Mouse (Mus musculus): ENCODE results near the gene Naif1. TPM values are rescaled to one million over a fixed set of nuclear protein-coding genes. Genes with fewer than 3 reads are reported as not detected.
A peak's percentile ranks its signal among the peaks of the same experiment; 100 is the strongest.

The Naif1 gene
- total and polyA plus RNA-seq, 2 experiments from 2014 or later, result 3.5 to 4.2 TPM

DNA sequence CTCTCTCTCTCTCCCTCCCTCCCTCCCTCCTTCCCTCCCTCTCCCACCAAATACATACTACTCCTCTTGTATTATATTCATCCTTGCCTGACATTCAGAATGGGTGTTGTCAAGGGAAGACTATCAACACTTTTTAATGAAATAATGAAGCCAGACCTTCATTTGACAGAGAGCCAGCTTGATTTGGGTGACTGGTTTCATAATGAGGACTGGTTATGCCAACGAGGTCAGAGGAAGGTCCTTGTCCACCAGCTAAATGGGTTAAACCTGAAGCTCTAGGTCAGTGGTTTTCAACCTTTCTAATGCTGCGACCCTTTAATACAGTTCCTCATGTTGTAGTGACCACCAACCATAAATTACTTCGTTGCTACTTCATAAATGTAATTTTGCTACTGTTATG lies 11.5 kb upstream of the Naif1 start:
- DNase-seq (ENCODE audit: low spot score) (no peak), ATAC-seq (ENCODE audit: insufficient read depth, low read depth) (no peak)
- Histone ChIP-seq H3K27me3 (ENCODE audit: control insufficient read depth, insufficient read depth, low read length) (no peaks in the 10 kb centered on the region), H3K9me3 (replicated peaks; ENCODE audit: control insufficient read depth, low read length) (no peaks in the 10 kb centered on the region), H3K4me2 (ENCODE audit: low read depth, low read length) (no peak overlapping the region), H3K4me1 (ENCODE audit: control insufficient read depth, insufficient read depth) (peaks cover 19% of the 10 kb centered on the region), H3K36me3 (replicated peaks; ENCODE audit: control insufficient read depth, insufficient read depth, low read length) (no peaks in the 10 kb centered on the region), H3K27ac (ENCODE audit: low read depth) (no peak overlapping the region), H3K9ac (replicated peaks; ENCODE audit: low read depth, low read length) (no peak overlapping the region), H3K4me3 (ENCODE audit: low read depth, low read length) (no peak overlapping the region)
- TF ChIP-seq CTCF (IDR thresholded peaks at IDR 0.05; ENCODE audit: low read depth) (no peak), EP300 (IDR thresholded peaks at IDR 0.05; ENCODE audit: low read depth) (no peak)
- WGBS, result 86% methylated on average over 3 of the region's 3 CpGs

- Histone ChIP-seq H3K9ac (replicated peaks; ENCODE audit: low read depth, low read length) (no peak overlapping the region), H3K27ac (ENCODE audit: low read depth) (peak overlapping the region; percentile 17; the same call in 1 of the 2 replicates), H3K27me3 (ENCODE audit: control insufficient read depth, insufficient read depth, low read length) (no peaks in the 10 kb centered on the region), H3K4me1 (ENCODE audit: control insufficient read depth, insufficient read depth) (peaks cover 19% of the 10 kb centered on the region), H3K36me3 (replicated peaks; ENCODE audit: control insufficient read depth, insufficient read depth, low read length) (no peaks in the 10 kb centered on the region), H3K9me3 (replicated peaks; ENCODE audit: control insufficient read depth, low read length) (no peaks in the 10 kb centered on the region), H3K4me3 (ENCODE audit: low read depth, low read length) (no peak overlapping the region), H3K4me2 (ENCODE audit: low read depth, low read length) (no peak overlapping the region)
- TF ChIP-seq EP300 (IDR thresholded peaks at IDR 0.05; ENCODE audit: low read depth) (no peak), CTCF (IDR thresholded peaks at IDR 0.05; ENCODE audit: low read depth) (no peak)
- ATAC-seq (ENCODE audit: insufficient read depth, low read depth) (no peak), DNase-seq (ENCODE audit: low spot score) (no peak)
- 69% methylated on average over 6 of the region's 6 CpGs for WGBS
Observed at GRCm38 (mm10) chr2:32439177-32439576, 11.1 kb upstream of the Naif1 start.

DNA sequence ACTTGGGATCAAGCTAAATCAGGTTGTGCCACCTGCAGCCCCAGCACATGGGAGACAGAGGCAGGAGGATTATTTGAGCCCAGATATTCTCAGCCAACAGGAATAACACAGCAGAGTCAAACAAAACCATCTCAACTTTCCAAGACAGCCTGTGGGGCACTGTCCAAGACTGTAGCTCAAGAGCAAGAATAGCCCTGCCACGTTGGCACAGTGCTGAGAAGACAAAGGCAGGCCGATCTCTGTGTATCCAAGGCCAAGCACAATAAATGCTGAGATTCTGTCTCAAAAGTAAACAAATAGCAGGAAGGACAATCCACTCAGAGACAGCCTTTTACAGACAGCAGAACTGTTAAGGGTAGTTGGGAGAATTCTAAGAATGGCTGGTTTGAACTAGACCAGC lies 10.1 kb upstream of the Naif1 start:
- ATAC-seq (ENCODE audit: insufficient read depth, low read depth), result no peak
- H3K4me3 ChIP-seq (ENCODE audit: low read depth, low read length), result no peak overlapping the region
- peaks cover 8% of the 10 kb centered on the region; the same call in 1 of the 2 replicates for H3K36me3 ChIP-seq (replicated peaks; ENCODE audit: control insufficient read depth, insufficient read depth, low read length)
- no peak overlapping the region for H3K4me2 ChIP-seq (ENCODE audit: low read depth, low read length)
- DNase-seq (ENCODE audit: low spot score), result no peak
- no peak overlapping the region for H3K9ac ChIP-seq (replicated peaks; ENCODE audit: low read depth, low read length)
- peaks cover 19% of the 10 kb centered on the region for H3K4me1 ChIP-seq (ENCODE audit: control insufficient read depth, insufficient read depth)
- 41% methylated on average over 2 of the region's 2 CpGs for WGBS
- TF ChIP-seq EP300 (IDR thresholded peaks at IDR 0.05; ENCODE audit: low read depth), result no peak
- H3K9me3 ChIP-seq (replicated peaks; ENCODE audit: control insufficient read depth, low read length), result no peaks in the 10 kb centered on the region
- H3K27me3 ChIP-seq (ENCODE audit: control insufficient read depth, insufficient read depth, low read length), result no peaks in the 10 kb centered on the region
- H3K27ac ChIP-seq (ENCODE audit: low read depth), result peak overlapping the region; percentile 55

- WGBS, result 78% methylated on average over 1 of the region's 1 CpGs
- no peaks in the 10 kb centered on the region for H3K9me3 ChIP-seq (replicated peaks; ENCODE audit: control insufficient read depth, low read length)
- ATAC-seq (ENCODE audit: insufficient read depth, low read depth), result no peak
- peaks cover 19% of the 10 kb centered on the region for H3K4me1 ChIP-seq (ENCODE audit: control insufficient read depth, insufficient read depth)
- no peak overlapping the region for H3K4me2 ChIP-seq (ENCODE audit: low read depth, low read length)
- H3K36me3 ChIP-seq (replicated peaks; ENCODE audit: control insufficient read depth, insufficient read depth, low read length), result peaks cover 9% of the 10 kb centered on the region; the same call in 1 of the 2 replicates
- H3K9ac ChIP-seq (replicated peaks; ENCODE audit: low read depth, low read length), result no peak overlapping the region
- H3K27ac ChIP-seq (ENCODE audit: low read depth), result no peak overlapping the region
- no peak overlapping the region for H3K4me3 ChIP-seq (ENCODE audit: low read depth, low read length)
- no peaks in the 10 kb centered on the region for H3K27me3 ChIP-seq (ENCODE audit: control insufficient read depth, insufficient read depth, low read length)
- DNase-seq (ENCODE audit: low spot score), result no peak
- TF ChIP-seq EP300 (IDR thresholded peaks at IDR 0.05; ENCODE audit: low read depth), result no peak
Observed at GRCm38 (mm10) chr2:32440632-32441031, 9.6 kb upstream of the Naif1 start.

- Histone ChIP-seq H3K36me3 (replicated peaks; ENCODE audit: control insufficient read depth, insufficient read depth, low read length) (peaks cover 9% of the 10 kb centered on the region; the same call in 1 of the 2 replicates), H3K4me1 (ENCODE audit: control insufficient read depth, insufficient read depth) (peaks cover 20% of the 10 kb centered on the region), H3K9me3 (replicated peaks; ENCODE audit: control insufficient read depth, low read length) (no peaks in the 10 kb centered on the region), H3K27ac (ENCODE audit: low read depth) (no peak overlapping the region), H3K4me3 (ENCODE audit: low read depth, low read length) (no peak overlapping the region), H3K9ac (replicated peaks; ENCODE audit: low read depth, low read length) (no peak overlapping the region), H3K4me2 (ENCODE audit: low read depth, low read length) (no peak overlapping the region), H3K27me3 (ENCODE audit: control insufficient read depth, insufficient read depth, low read length) (no peaks in the 10 kb centered on the region)
- no peak for DNase-seq (ENCODE audit: low spot score)
- no peak for TF ChIP-seq EP300 (IDR thresholded peaks at IDR 0.05; ENCODE audit: low read depth)
- TF ChIP-seq CTCF (IDR thresholded peaks at IDR 0.05; ENCODE audit: low read depth), result no peak
- WGBS, result 77% methylated on average over 2 of the region's 2 CpGs
- no peak for ATAC-seq (ENCODE audit: insufficient read depth, low read depth)
Observed at GRCm38 (mm10) chr2:32441550-32441949, 8.7 kb upstream of the Naif1 start.

DNA sequence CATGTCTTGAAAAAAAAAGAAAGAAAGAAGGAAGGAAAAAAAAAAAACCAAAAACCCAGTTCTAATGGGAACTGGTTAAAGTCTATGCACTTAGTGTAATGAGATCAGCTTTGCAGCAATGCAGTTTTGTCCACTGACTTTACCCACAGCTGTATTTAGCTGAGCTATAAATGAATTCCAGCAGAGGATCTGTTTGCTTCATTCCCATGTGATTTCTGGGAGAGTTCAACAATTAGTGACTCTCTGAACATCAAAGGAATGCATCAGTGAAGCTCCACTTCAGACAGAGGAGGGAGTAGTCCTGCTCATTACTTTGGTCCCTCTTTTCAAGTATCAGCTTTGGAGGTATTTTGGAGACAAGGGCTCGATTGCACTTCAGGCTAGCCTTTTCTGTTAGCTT lies 4.7 kb upstream of the Naif1 start:
- no peak overlapping the region for H3K4me3 ChIP-seq (ENCODE audit: low read depth, low read length)
- H3K4me2 ChIP-seq (ENCODE audit: low read depth, low read length), result no peak overlapping the region
- no peak for DNase-seq (ENCODE audit: low spot score)
- ATAC-seq (ENCODE audit: insufficient read depth, low read depth), result no peak
- no peaks in the 10 kb centered on the region for H3K9me3 ChIP-seq (replicated peaks; ENCODE audit: control insufficient read depth, low read length)
- H3K27ac ChIP-seq (ENCODE audit: low read depth), result no peak overlapping the region
- H3K36me3 ChIP-seq (replicated peaks; ENCODE audit: control insufficient read depth, insufficient read depth, low read length), result peaks cover 9% of the 10 kb centered on the region; the same call in 1 of the 2 replicates
- WGBS, result 69% methylated on average over 1 of the region's 1 CpGs
- H3K4me1 ChIP-seq (ENCODE audit: control insufficient read depth, insufficient read depth), result peaks cover 19% of the 10 kb centered on the region
- no peaks in the 10 kb centered on the region for H3K27me3 ChIP-seq (ENCODE audit: control insufficient read depth, insufficient read depth, low read length)
- no peak overlapping the region for H3K9ac ChIP-seq (replicated peaks; ENCODE audit: low read depth, low read length)
- TF ChIP-seq CTCF (IDR thresholded peaks at IDR 0.05; ENCODE audit: low read depth) (no peak), EP300 (IDR thresholded peaks at IDR 0.05; ENCODE audit: low read depth) (no peak)

Measured in heart, postnatal 0 days (tissue).